Mouse (Mus musculus) MEL (cell line): ENCODE results near the gene Xpnpep1. TPM values are rescaled to one million over a fixed set of nuclear protein-coding genes. Genes with fewer than 3 reads are reported as not detected.

Experiments used
- DNase-seq: peaks from one replicate; pipeline ENCODE4 v3.0.0; 2011; ENCODE audit warnings: low read depth, low spot score
- H3K27ac ChIP-seq: 2 replicates; pipeline ENCODE4 v1.5.1; 2012; ENCODE audit warnings: low read depth, mild to moderate bottlenecking, control low read depth, low read length, moderate library complexity; ENCODE audit not compliant: control insufficient read depth
- H3K27me3 ChIP-seq, 2 experiments: fragments of 150-350 bp in 1 of 2; sonication (generic) in 1 of 2; 2 replicates each; pipeline ENCODE4 v1.6.1; 2012; ENCODE audit warnings: low read length in 2 of 2, mild to moderate bottlenecking in 2 of 2, improper control_type of control experiment in 1 of 2, moderate library complexity in 1 of 2; ENCODE audit not compliant: insufficient read depth in 2 of 2, control insufficient read depth in 1 of 2
- H3K36me3 ChIP-seq, 2 experiments: 2 replicates each; pipeline ENCODE4 v1.6.1; 2012 to 2014; ENCODE audit warnings: low read length in 2 of 2, improper control_type of control experiment in 1 of 2, inconsistent platforms in 1 of 2, mild to moderate bottlenecking in 1 of 2; ENCODE audit not compliant: insufficient read depth in 2 of 2, control insufficient read depth in 1 of 2
- H3K4me1 ChIP-seq, 2 experiments: fragments of 150-350 bp in 1 of 2; sonication (generic) in 1 of 2; 2 replicates each; pipeline ENCODE4 v1.6.1; 2012; ENCODE audit warnings: low read length in 2 of 2, improper control_type of control experiment in 1 of 2, mild to moderate bottlenecking in 1 of 2; ENCODE audit not compliant: insufficient read depth in 2 of 2, control insufficient read depth in 1 of 2
- H3K4me3 ChIP-seq, 2 experiments: fragments of 150-350 bp in 1 of 2; sonication (generic) in 1 of 2; 2 replicates each; pipeline ENCODE4 v1.5.1; 2012; ENCODE audit warnings: low read depth in 2 of 2, low read length in 2 of 2, mild to moderate bottlenecking in 2 of 2, moderate library complexity in 2 of 2, control low read depth in 1 of 2, improper control_type of control experiment in 1 of 2; ENCODE audit not compliant: control insufficient read depth in 1 of 2, insufficient read depth in 1 of 2
- H3K79me2 ChIP-seq: 2 replicates; pipeline ENCODE4 v1.6.1; 2012; ENCODE audit warnings: mild to moderate bottlenecking, low read length, moderate library complexity; ENCODE audit not compliant: control insufficient read depth, poor library complexity, insufficient read depth
- H3K9ac ChIP-seq: 2 replicates; pipeline ENCODE4 v1.6.1; 2012; ENCODE audit warnings: low read depth, mild to moderate bottlenecking, control low read depth, low read length, moderate library complexity; ENCODE audit not compliant: control insufficient read depth, poor library complexity, severe bottlenecking
- H3K9me3 ChIP-seq: fragments of 150-350 bp; sonication (generic); replicated peaks from 2 replicates; pipeline ENCODE4 v1.6.1; 2012; ENCODE audit warnings: mild to moderate bottlenecking, low read length, improper control_type of control experiment, moderate library complexity; ENCODE audit not compliant: insufficient read depth
- BHLHE40 ChIP-seq: IDR thresholded peaks from 2 replicates; pipeline ENCODE4 v1.6.1; 2012; ENCODE audit warnings: low read depth, mild to moderate bottlenecking, inconsistent platforms, low read length, improper control_type of control experiment, borderline replicate concordance
- CHD1 ChIP-seq: IDR thresholded peaks from 2 replicates; pipeline ENCODE4 v1.6.1; 2012; ENCODE audit warnings: low read depth, mild to moderate bottlenecking, inconsistent platforms, low read length, improper control_type of control experiment
- CTCF ChIP-seq, 3 experiments: IDR thresholded peaks in 2 of 3; conservative IDR thresholded peaks in 1 of 3; 2 replicates each; pipeline ENCODE4 v1.5.1; 2011 to 2012; ENCODE audit warnings: low read length in 3 of 3, low read depth in 2 of 3, mild to moderate bottlenecking in 2 of 3, improper control_type of control experiment in 1 of 3, inconsistent platforms in 1 of 3, mixed read lengths in 1 of 3, moderate library complexity in 1 of 3; ENCODE audit not compliant: control insufficient read depth in 1 of 3, insufficient read depth in 1 of 3, poor library complexity in 1 of 3, severe bottlenecking in 1 of 3
- E2F4 ChIP-seq: IDR thresholded peaks from 2 replicates; pipeline ENCODE4 v1.6.1; 2011; ENCODE audit warnings: low read depth, low read length, improper control_type of control experiment, borderline replicate concordance
- ELF1 ChIP-seq: IDR thresholded peaks from 2 replicates; pipeline ENCODE4 v1.6.1; 2014; ENCODE audit warnings: low read depth, mild to moderate bottlenecking, inconsistent platforms, low read length, improper control_type of control experiment, moderate library complexity
- GABPA ChIP-seq: IDR thresholded peaks from 2 replicates; pipeline ENCODE4 v1.6.1; 2012; ENCODE audit warnings: low read depth, mild to moderate bottlenecking, inconsistent platforms, low read length, improper control_type of control experiment, moderate library complexity
- GATA1 ChIP-seq: IDR thresholded peaks from 2 replicates; pipeline ENCODE4 v1.6.1; 2011; ENCODE audit warnings: low read depth, low read length, improper control_type of control experiment
- HCFC1 ChIP-seq: IDR thresholded peaks from 2 replicates; pipeline ENCODE4 v1.6.1; 2012; ENCODE audit warnings: low read depth, mild to moderate bottlenecking, inconsistent platforms, low read length, improper control_type of control experiment, moderate library complexity
- JUND ChIP-seq: IDR thresholded peaks from 2 replicates; pipeline ENCODE4 v1.6.1; 2011; ENCODE audit warnings: low read depth, mild to moderate bottlenecking, improper control_type of control experiment, low read length
- KAT2A ChIP-seq: conservative IDR thresholded peaks from 2 replicates; pipeline ENCODE4 v1.6.1; 2012; ENCODE audit warnings: low read depth, low read length, improper control_type of control experiment, inconsistent platforms
- MAFK ChIP-seq: IDR thresholded peaks from 2 replicates; pipeline ENCODE4 v1.6.1; 2011; ENCODE audit warnings: low read depth, mild to moderate bottlenecking, low read length, improper control_type of control experiment, borderline replicate concordance
- MEF2A ChIP-seq: IDR thresholded peaks from 2 replicates; pipeline ENCODE4 v1.6.1; 2014; ENCODE audit warnings: low read depth, mild to moderate bottlenecking, inconsistent platforms, low read length, improper control_type of control experiment; ENCODE audit not compliant: poor library complexity, insufficient replicate concordance, severe bottlenecking; ENCODE audit errors: extremely low read depth
- MXI1 ChIP-seq: IDR thresholded peaks from 2 replicates; pipeline ENCODE4 v1.6.1; 2011; ENCODE audit warnings: mild to moderate bottlenecking, low read depth, low read length, improper control_type of control experiment
- MYC ChIP-seq: IDR thresholded peaks from 2 replicates; pipeline ENCODE4 v1.6.1; 2011; ENCODE audit warnings: low read depth, mild to moderate bottlenecking, low read length, improper control_type of control experiment, moderate library complexity
- NRF1 ChIP-seq: IDR thresholded peaks from 2 replicates; pipeline ENCODE4 v1.6.1; 2014; ENCODE audit warnings: low read depth, mild to moderate bottlenecking, inconsistent platforms, low read length, improper control_type of control experiment, moderate library complexity; ENCODE audit not compliant: poor library complexity, insufficient read depth, severe bottlenecking
- POLR2AphosphoS2 ChIP-seq: IDR thresholded peaks from 2 replicates; pipeline ENCODE4 v1.6.1; 2011; ENCODE audit warnings: low read length, improper control_type of control experiment
- POLR2AphosphoS5 ChIP-seq: IDR thresholded peaks from 2 replicates; pipeline ENCODE4 v1.6.1; 2012; ENCODE audit warnings: low read depth, borderline replicate concordance, mild to moderate bottlenecking, inconsistent platforms, low read length, moderate library complexity, mixed read lengths
- SIN3A ChIP-seq: IDR thresholded peaks from 2 replicates; pipeline ENCODE4 v1.6.1; 2012; ENCODE audit warnings: low read length, improper control_type of control experiment, inconsistent platforms
- TBP ChIP-seq: IDR thresholded peaks from 2 replicates; pipeline ENCODE4 v1.8.0; 2011; ENCODE audit warnings: low read depth, low read length, improper control_type of control experiment
- USF1 ChIP-seq: IDR thresholded peaks from 2 replicates; pipeline ENCODE4 v1.6.1; 2014; ENCODE audit warnings: low read depth, mild to moderate bottlenecking, inconsistent platforms, low read length, improper control_type of control experiment, moderate library complexity
- ZKSCAN1 ChIP-seq: IDR thresholded peaks from 2 replicates; pipeline ENCODE4 v1.6.1; 2012; ENCODE audit warnings: low read depth, mild to moderate bottlenecking, inconsistent platforms, low read length, improper control_type of control experiment, moderate library complexity
- ZMIZ1 ChIP-seq: IDR thresholded peaks from 2 replicates; pipeline ENCODE4 v1.6.1; 2012; ENCODE audit warnings: low read depth, mild to moderate bottlenecking, inconsistent platforms, low read length, improper control_type of control experiment, moderate library complexity
- polyA plus RNA-seq, 2 experiments: library from polyadenylated mRNA; stranded (reverse) in 1 of 2; unstranded in 1 of 2; fragments of >175 nt in 1 of 2; fragments of >200 nt in 1 of 2; gene quantifications; 2 replicates each; pipeline versions ENCODE4 v1.2.1 to v1.2.4; 2012; ENCODE audit warnings: low replicate concordance in 2 of 2, low read depth in 1 of 2; ENCODE audit not compliant: insufficient read length in 2 of 2, insufficient read depth in 1 of 2, missing spikeins in 1 of 2
- total RNA-seq: library from RNA; depleted of rRNA; stranded (reverse); fragments of 300-350 nt; gene quantifications from 2 replicates; pipeline ENCODE4 v1.2.3, GENCODE M21; 2012

Xpnpep1 gene
- total and polyA plus RNA-seq, 3 experiments = 428 to 531 (median 526) TPM

- no peak overlapping the region for H3K4me3 ChIP-seq
- H3K9me3 ChIP-seq = no peaks in the 10 kb centered on the region
- no peaks in the 10 kb centered on the region for H3K27me3 ChIP-seq
- no peaks in the 10 kb centered on the region for H3K79me2 ChIP-seq
- DNase-seq = peak; percentile 46
- H3K4me1 ChIP-seq = peaks cover 8 to 24% of the 10 kb centered on the region in 2 experiments
- no peak overlapping the region; the same call in 1 of the 2 replicates for H3K9ac ChIP-seq
- peaks cover 0 to 21% of the 10 kb centered on the region in 2 experiments; a peak in 2 of 4 replicates for H3K36me3 ChIP-seq
- no peak for TF ChIP-seq MXI1
- TF ChIP-seq USF1 = no peak
- TF ChIP-seq KAT2A = no peak
- no peak for TF ChIP-seq HCFC1
- no peak for TF ChIP-seq NRF1
- TF ChIP-seq BHLHE40 = no peak
- TF ChIP-seq CHD1 = no peak
- TF ChIP-seq POLR2AphosphoS5 = no peak
- no peak for TF ChIP-seq ZMIZ1
- TF ChIP-seq GABPA = no peak
- TF ChIP-seq CTCF (IDR thresholded peaks at IDR 0.05 in 2 of 3, conservative IDR thresholded peaks at IDR 0.05 in 1 of 3; ENCODE audit: control insufficient read depth in 1 of 3, insufficient read depth in 1 of 3, low read depth in 2 of 3, low read length in 3 of 3, poor library complexity in 1 of 3, severe bottlenecking in 1 of 3) = no peak
- no peak for TF ChIP-seq ELF1
- no peak for TF ChIP-seq SIN3A
- TF ChIP-seq MYC = no peak
- no peak for TF ChIP-seq GATA1
- TF ChIP-seq, all 39 proteins: peak for 0
- H3K27ac ChIP-seq = peak overlapping the region; percentile 94
Observed at GRCm38 (mm10) chr19:53057980-53058725, 18.1 kb upstream of the Xpnpep1 start.

GRCm38 (mm10) chr19:53053355-53053754, 13.3 kb upstream of the Xpnpep1 start:
- TF ChIP-seq MAFK = no peak
- no peak for TF ChIP-seq TBP
- TF ChIP-seq JUND = no peak
- TF ChIP-seq SIN3A = no peak
- no peak for TF ChIP-seq NRF1
- no peak for TF ChIP-seq MEF2A
- TF ChIP-seq POLR2AphosphoS2 = no peak
- no peak for TF ChIP-seq ZKSCAN1
- no peak for TF ChIP-seq E2F4
- no peaks in the 10 kb centered on the region for H3K79me2 ChIP-seq
- H3K27me3 ChIP-seq = no peaks in the 10 kb centered on the region
- no peak overlapping the region for H3K27ac ChIP-seq
- H3K4me1 ChIP-seq = peaks cover under 1 to 5% of the 10 kb centered on the region in 2 experiments
- H3K9me3 ChIP-seq = no peaks in the 10 kb centered on the region
- H3K4me3 ChIP-seq = no peak overlapping the region
- DNase-seq = no peak
- H3K9ac ChIP-seq = no peak overlapping the region
- H3K36me3 ChIP-seq = peaks cover 0 to 6% of the 10 kb centered on the region in 2 experiments; a peak in 2 of 4 replicates
